In genomic region chr17:63285265-63285939, GRCm38 (mm10) we compare ENCODE assay signal across 10 mouse cellular contexts.
DNase-seq lines count a peak whose midpoint lies in the region; ATAC-seq and TF ChIP-seq lines count a peak whose summit lies in the region.
"Had no signal": no experiment of that assay in that cellular context is flagged by ENCODE, and none has a peak within 500 bp of the region (broad histone marks: within the 10 kb centered on the region; RNA-seq: fewer than 3 reads in every experiment).

No protein-coding gene starts in this region.

- intact Hi-C loops in heart, postnatal 25 days (cut with DNase I) = no loop called here
- intact Hi-C loops in left cerebral cortex, adult 2 months (cut with DNase I) = loop anchor here (1.0 kb wide), 1 partner anchor 113 kb away; no protein-coding TSS in a partner anchor

- peak; percentile 73 for DNase-seq in kidney, adult 11 months
- peak; percentile 34 to 45 for DNase-seq in cerebellum, postnatal 25 days
- peak; percentile 9 for DNase-seq in heart, postnatal 25 days (ENCODE audit: low spot score)
- DNase-seq in left cerebral cortex, adult 2 months (ENCODE audit: extremely low spot score in 1 of 2, low spot score in 2 of 2) = peak; percentile 34 to 58
- DNase-seq in spleen, postnatal 14 days (ENCODE audit: low spot score in 2 of 2) = no peak
- DNase-seq in thymus, postnatal 25 days = no peak

- no peak for ATAC-seq in kidney, embryonic 15.5 days (replicated peaks; ENCODE audit: low FRiP score)
- ATAC-seq in neural tube, embryonic 12.5 days (ENCODE audit: low FRiP score, low read depth) = peak; percentile 56; the same call in 1 of the 2 replicates

- no peaks in the 10 kb centered on the region for H3K9me3 ChIP-seq in kidney, embryonic 15.5 days (replicated peaks)
- H3K9me3 ChIP-seq in neural tube, embryonic 12.5 days = no peaks in the 10 kb centered on the region
- H3K9me3 ChIP-seq: embryonic facial prominence, embryonic 15.5 days; liver, embryonic 15.5 days had no signal

- no peak overlapping the region for H3K4me2 ChIP-seq in kidney, embryonic 15.5 days
- no peak overlapping the region for H3K4me2 ChIP-seq in neural tube, embryonic 12.5 days (replicated peaks)
- H3K4me2 ChIP-seq: embryonic facial prominence, embryonic 15.5 days; liver, embryonic 15.5 days had no signal

- H3K36me3 ChIP-seq in kidney, embryonic 15.5 days = no peaks in the 10 kb centered on the region
- H3K36me3 ChIP-seq in neural tube, embryonic 12.5 days = no peaks in the 10 kb centered on the region
- H3K36me3 ChIP-seq: embryonic facial prominence, embryonic 15.5 days; liver, embryonic 15.5 days had no signal

- H3K4me1 ChIP-seq in kidney, embryonic 15.5 days = peaks cover 4% of the 10 kb centered on the region; the same call in 1 of the 2 replicates
- H3K4me1 ChIP-seq in neural tube, embryonic 12.5 days = no peaks in the 10 kb centered on the region
- H3K4me1 ChIP-seq: embryonic facial prominence, embryonic 15.5 days had no signal

- H3K4me3 ChIP-seq in kidney, embryonic 15.5 days (replicated peaks) = no peak overlapping the region
- no peak overlapping the region for H3K4me3 ChIP-seq in left cerebral cortex, adult 2 months
- no peak overlapping the region for H3K4me3 ChIP-seq in neural tube, embryonic 12.5 days
- H3K4me3 ChIP-seq: embryonic facial prominence, embryonic 15.5 days; liver, embryonic 15.5 days had no signal

- H3K27ac ChIP-seq in kidney, embryonic 15.5 days = no peak overlapping the region
- H3K27ac ChIP-seq in left cerebral cortex, adult 2 months = peak overlapping the region; percentile 76
- no peak overlapping the region for H3K27ac ChIP-seq in neural tube, embryonic 12.5 days
- H3K27ac ChIP-seq: embryonic facial prominence, embryonic 15.5 days; liver, embryonic 15.5 days had no signal

- 71% methylated on average over 11 of the region's 11 CpGs for WGBS in kidney, embryonic 15.5 days
- 54% methylated on average over 11 of the region's 11 CpGs for WGBS in neural tube, embryonic 12.5 days

- no peak for TF ChIP-seq CTCF in left cerebral cortex, adult 2 months (IDR thresholded peaks at IDR 0.05)

- H3K9ac ChIP-seq in kidney, embryonic 15.5 days = no peak overlapping the region
- no peak overlapping the region for H3K9ac ChIP-seq in neural tube, embryonic 12.5 days
- H3K9ac ChIP-seq: embryonic facial prominence, embryonic 15.5 days; liver, embryonic 15.5 days had no signal

- H3K27me3 ChIP-seq in kidney, embryonic 15.5 days = no peaks in the 10 kb centered on the region
- H3K27me3 ChIP-seq in neural tube, embryonic 12.5 days (replicated peaks) = no peaks in the 10 kb centered on the region
- H3K27me3 ChIP-seq: embryonic facial prominence, embryonic 15.5 days; liver, embryonic 15.5 days had no signal

Comparison
In these comparisons a context has a peak if more than half of its experiments do, and no peak if none do; other contexts are left out.
1. DNase-seq: peak in kidney, adult 11 months (single experiment), cerebellum, postnatal 25 days (2 of 2), heart, postnatal 25 days (single experiment) and left cerebral cortex, adult 2 months (2 of 2); none in spleen, postnatal 14 days (0 of 2) and thymus, postnatal 25 days (single experiment).